Mouse (Mus musculus) adrenal gland (tissue): ENCODE measurements around the gene Esrrg.

Source experiments
- intact Hi-C: fragments of 180-260 bp; cut with DNase I; formaldehyde crosslinking; loops from one replicate; pipeline ENCODE4 v1.15.1; 2025

The Esrrg gene

GRCm38 (mm10) chr1:187704921-187705320 is 96.3 kb downstream of the Esrrg start:
- intact Hi-C loops: no loop called here

GRCm38 (mm10) chr1:187705348-187705747 is 96.8 kb downstream of the Esrrg start:
- intact Hi-C loops: no loop called here

GRCm38 (mm10) chr1:187706046-187706445 is 97.5 kb downstream of the Esrrg start:
- intact Hi-C loops: no loop called here

GRCm38 (mm10) chr1:187707176-187707575 is 98.6 kb downstream of the Esrrg start:
- intact Hi-C loops: no loop called here

- intact Hi-C loops: no loop called here
Observed at GRCm38 (mm10) chr1:187710434-187710948, 101.9 kb downstream of the Esrrg start.

GRCm38 (mm10) chr1:187721035-187721434 is 112.4 kb downstream of the Esrrg start:
- intact Hi-C loops: no loop called here

GRCm38 (mm10) chr1:187722016-187722415 is 113.4 kb downstream of the Esrrg start:
- intact Hi-C loops: no loop called here

GRCm38 (mm10) chr1:187724651-187725050 is 116.1 kb downstream of the Esrrg start:
- intact Hi-C loops: no loop called here

GRCm38 (mm10) chr1:187725351-187725750 is 116.8 kb downstream of the Esrrg start:
- intact Hi-C loops: no loop called here

GRCm38 (mm10) chr1:187731171-187731570 is 122.6 kb downstream of the Esrrg start:
- intact Hi-C loops: no loop called here

- intact Hi-C loops: no loop called here
Observed at GRCm38 (mm10) chr1:187736507-187736906, 127.9 kb downstream of the Esrrg start.

- intact Hi-C loops: no loop called here
Observed at GRCm38 (mm10) chr1:187737296-187737695, 128.7 kb downstream of the Esrrg start.

GRCm38 (mm10) chr1:187740531-187740930 is 131.9 kb downstream of the Esrrg start:
- intact Hi-C loops: no loop called here

GRCm38 (mm10) chr1:187741306-187741705 is 132.7 kb downstream of the Esrrg start:
- intact Hi-C loops: no loop called here

GRCm38 (mm10) chr1:187742071-187742470 is 133.5 kb downstream of the Esrrg start:
- intact Hi-C loops: no loop called here

- intact Hi-C loops: no loop called here
Observed at GRCm38 (mm10) chr1:187749294-187749693, 140.7 kb downstream of the Esrrg start.

- intact Hi-C loops: no loop called here
Observed at GRCm38 (mm10) chr1:187749931-187750330, 141.3 kb downstream of the Esrrg start.

GRCm38 (mm10) chr1:187755528-187755927 is 146.9 kb downstream of the Esrrg start:
- intact Hi-C loops: no loop called here

- intact Hi-C loops: no loop called here
Observed at GRCm38 (mm10) chr1:187757981-187758380, 149.4 kb downstream of the Esrrg start.

GRCm38 (mm10) chr1:187758546-187758945 is 150.0 kb downstream of the Esrrg start:
- intact Hi-C loops: no loop called here

GRCm38 (mm10) chr1:187759536-187759935 is 150.9 kb downstream of the Esrrg start:
- intact Hi-C loops: no loop called here

- intact Hi-C loops: no loop called here
Observed at GRCm38 (mm10) chr1:187762641-187763450, 154.3 kb downstream of the Esrrg start.

- intact Hi-C loops: no loop called here
Observed at GRCm38 (mm10) chr1:187763451-187763755, 154.8 kb downstream of the Esrrg start.
